Mouse (Mus musculus) B cell, adult 2 months (primary cell): ENCODE data around the gene D8Ertd738e.

Experiments used
- DNase-seq, 2 experiments: peaks; one replicate each; pipeline ENCODE4 v3.0.0; 2022

D8Ertd738e gene

GRCm38 (mm10) chr8:84236410-84236997, 13.0 kb downstream of the D8Ertd738e start:
- DNase-seq = no peak

GRCm38 (mm10) chr8:84235746-84236409, 13.6 kb downstream of the D8Ertd738e start:
- peak in 1 of 2 experiments; percentile 21 for DNase-seq

- DNase-seq = no peak
These were observed 16.5 kb downstream of the D8Ertd738e start for GRCm38 (mm10) chr8:84233055-84233454.

GRCm38 (mm10) chr8:84230735-84231134, 18.8 kb downstream of the D8Ertd738e start:
- peak in 1 of 2 experiments; percentile 35 for DNase-seq

- DNase-seq = no peak
These were observed 26.0 kb downstream of the D8Ertd738e start for GRCm38 (mm10) chr8:84223322-84224029.

GRCm38 (mm10) chr8:84222566-84223165, 26.9 kb downstream of the D8Ertd738e start:
- DNase-seq = no peak

GRCm38 (mm10) chr8:84220105-84220504, 29.4 kb downstream of the D8Ertd738e start:
- peak; percentile 42 to 44 for DNase-seq

- DNase-seq = no peak
These were observed 31.4 kb downstream of the D8Ertd738e start for GRCm38 (mm10) chr8:84218143-84218542.

GRCm38 (mm10) chr8:84217206-84217605, 32.3 kb downstream of the D8Ertd738e start:
- no peak for DNase-seq

- DNase-seq = no peak
These were observed 36.2 kb downstream of the D8Ertd738e start for GRCm38 (mm10) chr8:84213277-84213676.

- no peak for DNase-seq
These were observed 37.5 kb downstream of the D8Ertd738e start for GRCm38 (mm10) chr8:84211881-84212563.

GRCm38 (mm10) chr8:84211202-84211601, 38.3 kb downstream of the D8Ertd738e start:
- peak; percentile 23 to 30 for DNase-seq

GRCm38 (mm10) chr8:84210167-84210791, 39.2 kb downstream of the D8Ertd738e start:
- peak; percentile 94 for DNase-seq

- DNase-seq = peak; percentile 40 to 41
These were observed 40.8 kb downstream of the D8Ertd738e start for GRCm38 (mm10) chr8:84208381-84209380.

- peak; percentile 35 to 38 for DNase-seq
These were observed 41.7 kb downstream of the D8Ertd738e start for GRCm38 (mm10) chr8:84207811-84208210.

GRCm38 (mm10) chr8:84206666-84207065, 42.9 kb downstream of the D8Ertd738e start:
- DNase-seq = peak; percentile 42 to 45

GRCm38 (mm10) chr8:84205073-84205472, 44.4 kb downstream of the D8Ertd738e start:
- DNase-seq = no peak

GRCm38 (mm10) chr8:84203975-84204772, 45.3 kb downstream of the D8Ertd738e start:
- peak; percentile 75 to 78 for DNase-seq

GRCm38 (mm10) chr8:84202938-84203917, 46.3 kb downstream of the D8Ertd738e start:
- DNase-seq = peak; percentile 91 to 93
